Mouse (Mus musculus): ENCODE measurements around the gene Zmynd11.

- no peak for TF ChIP-seq CTCF (conservative IDR thresholded peaks at IDR 0.05; ENCODE audit: low read length)
- no peak for TF ChIP-seq NANOG (IDR thresholded peaks at IDR 0.05; ENCODE audit: borderline replicate concordance, low read length)
These were observed 56.5 kb downstream of the Zmynd11 start for GRCm38 (mm10) chr13:9708433-9709240.

Data from E14TG2a.4 (cell line).